ENCODE assay signal across 16 mouse cellular contexts in the genomic region with DNA sequence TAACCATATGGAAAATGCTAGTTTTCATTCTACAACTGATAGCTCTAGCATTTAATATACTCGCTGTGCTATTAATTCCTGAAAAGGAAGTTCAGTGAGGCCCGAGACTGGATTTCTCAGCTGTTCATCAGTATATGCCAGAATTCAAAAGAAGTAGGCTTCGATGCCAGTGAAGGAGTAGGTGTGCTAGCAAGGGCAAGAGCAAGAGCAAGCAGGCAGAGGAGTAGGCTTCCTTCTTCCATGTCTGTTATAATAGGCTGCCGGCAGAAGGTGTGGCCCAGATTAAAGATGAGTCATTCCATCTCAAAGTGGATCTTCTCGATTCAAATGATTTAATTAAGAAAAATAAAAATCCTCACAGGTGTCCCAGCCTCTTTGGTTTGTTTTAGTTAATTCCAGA.
"Had no signal": no experiment of that assay in that cellular context is flagged by ENCODE, and none has a peak within 500 bp of the region (broad histone marks: within the 10 kb centered on the region; RNA-seq: fewer than 3 reads in every experiment).

No protein-coding gene starts in this region.

- H3K27me3 ChIP-seq: neural tube, embryonic 13.5 days; neural tube, embryonic 15.5 days; stomach, embryonic 15.5 days had no signal

- H3K4me1 ChIP-seq: neural tube, embryonic 13.5 days; neural tube, embryonic 15.5 days; stomach, embryonic 15.5 days had no signal

- H3K27ac ChIP-seq: neural tube, embryonic 13.5 days; neural tube, embryonic 15.5 days; stomach, embryonic 15.5 days; stomach, postnatal 0 days had no signal

- H3K36me3 ChIP-seq: stomach, embryonic 15.5 days had no signal

- H3K9ac ChIP-seq: neural tube, embryonic 13.5 days; neural tube, embryonic 15.5 days; stomach, embryonic 15.5 days had no signal

- DNase-seq: retina, postnatal 1 day; right cerebral cortex, adult 18-20 months; right cerebral cortex, postnatal 14 days; right cerebral cortex, postnatal 25 days; right cerebral cortex, postnatal 4 days; spleen, adult 18-20 months; thymus, adult 18-20 months; thymus, adult 2 months; thymus, postnatal 14 days; thymus, postnatal 25 days; thymus, postnatal 36 days; thymus, postnatal 4 days had no signal

- H3K4me2 ChIP-seq: neural tube, embryonic 13.5 days; neural tube, embryonic 15.5 days; stomach, embryonic 15.5 days had no signal

- H3K4me3 ChIP-seq: neural tube, embryonic 13.5 days; neural tube, embryonic 15.5 days; stomach, embryonic 15.5 days had no signal

- H3K9me3 ChIP-seq: neural tube, embryonic 13.5 days; neural tube, embryonic 15.5 days; stomach, embryonic 15.5 days had no signal
